In genomic region chr3:137864988-137865982, GRCm38 (mm10) we compare ENCODE assay signal across 8 mouse cellular contexts. TPM values are rescaled to one million over a fixed set of nuclear protein-coding genes. Genes with fewer than 3 reads are reported as not detected.
DNase-seq lines count a peak whose midpoint lies in the region; ATAC-seq lines count a peak whose summit lies in the region.

No protein-coding gene starts in this region.

- H3K27ac ChIP-seq in forebrain, embryonic 12.5 days = peak overlapping the region; percentile 99
- peak overlapping the region; percentile 96 for H3K27ac ChIP-seq in heart, embryonic 16.5 days (ENCODE audit: low read length)
- H3K27ac ChIP-seq in liver, embryonic 16.5 days (ENCODE audit: low read length) = peak overlapping the region; percentile 96
- H3K27ac ChIP-seq in neural tube, embryonic 13.5 days (replicated peaks) = peak overlapping the region; percentile 98

- peaks cover 9% of the 10 kb centered on the region for H3K36me3 ChIP-seq in forebrain, embryonic 12.5 days (replicated peaks)
- H3K36me3 ChIP-seq in heart, embryonic 16.5 days (ENCODE audit: control insufficient read depth, insufficient read depth) = peaks cover 5% of the 10 kb centered on the region; the same call in 1 of the 2 replicates
- peaks cover 9% of the 10 kb centered on the region for H3K36me3 ChIP-seq in liver, embryonic 16.5 days (ENCODE audit: control insufficient read depth, insufficient read depth)
- H3K36me3 ChIP-seq in neural tube, embryonic 13.5 days = 0 out of 2 replicates have a peak, but pooled peaks cover 3% of the 10 kb centered on the region

- peak; percentile 57 for ATAC-seq in forebrain, embryonic 12.5 days (ENCODE audit: low FRiP score)
- ATAC-seq in heart, embryonic 16.5 days (replicated peaks; ENCODE audit: extremely low read depth, insufficient read depth, low FRiP score) = peak; percentile 29
- ATAC-seq in liver, embryonic 16.5 days (ENCODE audit: low read depth) = peak; percentile 32
- peak; percentile 40 for ATAC-seq in neural tube, embryonic 13.5 days (ENCODE audit: low read depth)

- WGBS in forebrain, embryonic 12.5 days = under 1% methylated on average over 63 of the region's 74 CpGs
- under 1% methylated on average over 74 of the region's 74 CpGs for WGBS in heart, embryonic 16.5 days
- WGBS in liver, embryonic 16.5 days (ENCODE audit: insufficient replicate concordance) = under 1% methylated on average over 70 of the region's 74 CpGs
- under 1% methylated on average over 71 of the region's 74 CpGs for WGBS in neural tube, embryonic 13.5 days

- DNase-seq in ES-CJ7 (ENCODE audit: low read depth, low spot score) = peak; percentile 94
- peak; percentile 89 for DNase-seq in c-Kit-positive CD71-positive TER-119-positive erythroid progenitor cells, embryonic 14.5 days (ENCODE audit: low spot score)
- peak; percentile 88 to 96 for DNase-seq in kidney, postnatal 36 days
- DNase-seq in telencephalon, adult 2 months (ENCODE audit: low read depth, low spot score) = peak; percentile 92

- H3K4me2 ChIP-seq in forebrain, embryonic 12.5 days = peak overlapping the region; percentile 53
- peak overlapping the region; percentile 76 for H3K4me2 ChIP-seq in heart, embryonic 16.5 days (ENCODE audit: low read depth, low read length)
- peak overlapping the region; percentile 52 for H3K4me2 ChIP-seq in liver, embryonic 16.5 days (ENCODE audit: low read depth, low read length)
- peak overlapping the region; percentile 58 for H3K4me2 ChIP-seq in neural tube, embryonic 13.5 days

- H3K9ac ChIP-seq in forebrain, embryonic 12.5 days = peak overlapping the region; percentile 98
- H3K9ac ChIP-seq in heart, embryonic 16.5 days (ENCODE audit: low read length) = peak overlapping the region; percentile 91
- H3K9ac ChIP-seq in liver, embryonic 16.5 days (ENCODE audit: low read depth, low read length) = peak overlapping the region; percentile 99
- H3K9ac ChIP-seq in neural tube, embryonic 13.5 days = peak overlapping the region; percentile 94

- no peaks in the 10 kb centered on the region for H3K27me3 ChIP-seq in forebrain, embryonic 12.5 days
- H3K27me3 ChIP-seq in heart, embryonic 16.5 days (ENCODE audit: control insufficient read depth, insufficient read depth, low read length) = no peaks in the 10 kb centered on the region
- H3K27me3 ChIP-seq in liver, embryonic 16.5 days (ENCODE audit: control insufficient read depth, insufficient read depth, low read depth, low read length) = no peaks in the 10 kb centered on the region
- no peaks in the 10 kb centered on the region for H3K27me3 ChIP-seq in neural tube, embryonic 13.5 days

- peak overlapping the region; percentile 89 for H3K4me3 ChIP-seq in forebrain, embryonic 12.5 days (replicated peaks)
- H3K4me3 ChIP-seq in heart, embryonic 16.5 days (ENCODE audit: low read length) = peak overlapping the region; percentile 78
- H3K4me3 ChIP-seq in liver, embryonic 16.5 days (ENCODE audit: low read depth, low read length) = peak overlapping the region; percentile 91
- H3K4me3 ChIP-seq in neural tube, embryonic 13.5 days = peak overlapping the region; percentile 86

- H3K9me3 ChIP-seq in forebrain, embryonic 12.5 days = no peaks in the 10 kb centered on the region
- H3K9me3 ChIP-seq in heart, embryonic 16.5 days (replicated peaks; ENCODE audit: control insufficient read depth, low read length) = no peaks in the 10 kb centered on the region
- H3K9me3 ChIP-seq in liver, embryonic 16.5 days (replicated peaks; ENCODE audit: control insufficient read depth, low read length) = no peaks in the 10 kb centered on the region
- H3K9me3 ChIP-seq in neural tube, embryonic 13.5 days = no peaks in the 10 kb centered on the region

- peaks cover 24% of the 10 kb centered on the region for H3K4me1 ChIP-seq in forebrain, embryonic 12.5 days
- peaks cover 23% of the 10 kb centered on the region for H3K4me1 ChIP-seq in heart, embryonic 16.5 days (ENCODE audit: control insufficient read depth, insufficient read depth, low read length)
- peaks cover 19% of the 10 kb centered on the region for H3K4me1 ChIP-seq in liver, embryonic 16.5 days (ENCODE audit: control insufficient read depth, low read depth, low read length)
- peaks cover 34% of the 10 kb centered on the region for H3K4me1 ChIP-seq in neural tube, embryonic 13.5 days (replicated peaks)

RNA-seq across cellular contexts. Expression of gene H2afz, which starts 1.0 kb away (rescaled TPM):
- polyA plus RNA-seq in forebrain, embryonic 12.5 days (2016; fragmentation: Nextera tagmentation; extraction: Ambion mirVana) = 2,961 and 3,101 TPM in 2 replicates
- 953 and 1,062 TPM in 2 replicates for polyA plus RNA-seq in heart, embryonic 16.5 days (2015; fragmentation: Nextera tagmentation; extraction: Ambion mirVana)
- polyA plus RNA-seq in liver, embryonic 16.5 days (2015; fragmentation: Nextera tagmentation; extraction: Ambion mirVana) = 801 and 896 TPM in 2 replicates
- 1,003 and 1,122 TPM in 2 replicates for polyA plus RNA-seq in neural tube, embryonic 13.5 days (2015; fragmentation: Nextera tagmentation; extraction: Ambion mirVana)

RNA-seq across cellular contexts. Expression of gene Dnajb14, which starts 2.2 kb away (rescaled TPM):
- polyA plus RNA-seq in forebrain, embryonic 12.5 days (2016; fragmentation: Nextera tagmentation; extraction: Ambion mirVana) = 10.9 and 11.2 TPM in 2 replicates
- polyA plus RNA-seq in heart, embryonic 16.5 days (2015; fragmentation: Nextera tagmentation; extraction: Ambion mirVana) = 7.3 and 8.1 TPM in 2 replicates
- 3.0 and 4.3 TPM in 2 replicates for polyA plus RNA-seq in liver, embryonic 16.5 days (2015; fragmentation: Nextera tagmentation; extraction: Ambion mirVana)
- polyA plus RNA-seq in neural tube, embryonic 13.5 days (2015; fragmentation: Nextera tagmentation; extraction: Ambion mirVana) = 12.9 and 13.0 TPM in 2 replicates

RNA-seq across cellular contexts. Expression of gene Lamtor3, which starts 53.0 kb away (rescaled TPM):
- polyA plus RNA-seq in forebrain, embryonic 12.5 days (2016; fragmentation: Nextera tagmentation; extraction: Ambion mirVana) = 103 and 106 TPM in 2 replicates
- polyA plus RNA-seq in heart, embryonic 16.5 days (2015; fragmentation: Nextera tagmentation; extraction: Ambion mirVana) = 115 and 120 TPM in 2 replicates
- polyA plus RNA-seq in liver, embryonic 16.5 days (2015; fragmentation: Nextera tagmentation; extraction: Ambion mirVana) = 48.2 and 50.2 TPM in 2 replicates
- 115 and 118 TPM in 2 replicates for polyA plus RNA-seq in neural tube, embryonic 13.5 days (2015; fragmentation: Nextera tagmentation; extraction: Ambion mirVana)

Comparison
In these comparisons a context has a peak if more than half of its experiments do, and no peak if none do; other contexts are left out.
1. Peak in every context shown above with its lines: DNase-seq, ATAC-seq, H3K4me3 ChIP-seq and H3K27ac ChIP-seq.